Mouse (Mus musculus): ENCODE measurements at regions not wholly inside any gene's neighbourhood (a gene's known extent, or its start where the extent isn't known, plus 50 kb on each side); places are given as distances from the start of the nearest gene placed in this dataset.

GRCm38 (mm10) chr10:53165036-53165435, 172.4 kb upstream of the Pln start:
- no peak for DNase-seq

GRCm38 (mm10) chr10:53167767-53168166, 169.7 kb upstream of the Pln start:
- no peak for DNase-seq

- no peak for DNase-seq
Observed at GRCm38 (mm10) chr10:53174038-53174564, 163.4 kb upstream of the Pln start.

GRCm38 (mm10) chr10:53175946-53176345, 161.5 kb upstream of the Pln start:
- DNase-seq, result no peak

GRCm38 (mm10) chr10:53178561-53178960, 158.9 kb upstream of the Pln start:
- DNase-seq, result no peak

GRCm38 (mm10) chr10:53179109-53179508, 158.4 kb upstream of the Pln start:
- no peak for DNase-seq

- peak; percentile 8 for DNase-seq
Observed at GRCm38 (mm10) chr10:53180751-53181151, 156.7 kb upstream of the Pln start.

- DNase-seq, result no peak
Observed at GRCm38 (mm10) chr10:53181413-53181812, 156.1 kb upstream of the Pln start.

- no peak for DNase-seq
Observed at GRCm38 (mm10) chr10:53208466-53208865, 129.0 kb upstream of the Pln start.

GRCm38 (mm10) chr10:53209916-53210315, 127.6 kb upstream of the Pln start:
- DNase-seq, result no peak

Data from thymus, postnatal 4 days (tissue).